Mouse (Mus musculus) midbrain, postnatal 0 days (tissue): ENCODE results near the gene Lep. TPM values are rescaled to one million over a fixed set of nuclear protein-coding genes. Genes with fewer than 3 reads are reported as not detected.

Experiments
- ATAC-seq: fragments of 200-750 bp; cut with Nextera tagmentation; 2 replicates; pipeline ENCODE4 v1.8.0; 2017; ENCODE audit warnings: moderate number of reproducible peaks, mild to moderate bottlenecking, moderate TSS enrichment, moderate library complexity; ENCODE audit not compliant: low FRiP score
- DNase-seq: peaks from one replicate; pipeline ENCODE4 v3.0.0-alpha.2; 2015; ENCODE audit warnings: low spot score
- H3K27ac ChIP-seq: fragments of 300-500 bp; sonication (generic); 2 replicates; pipeline ENCODE4 v1.5.1; 2014; ENCODE audit warnings: low read depth, mild to moderate bottlenecking, low read length, mixed read lengths
- H3K27me3 ChIP-seq: fragments of 300-500 bp; sonication (generic); 2 replicates; pipeline ENCODE4 v1.6.1; 2014; ENCODE audit warnings: low read length, control low read depth, mixed read lengths; ENCODE audit not compliant: insufficient read depth
- H3K36me3 ChIP-seq: fragments of 300-500 bp; sonication (generic); 2 replicates; pipeline ENCODE4 v1.6.1; 2014; ENCODE audit warnings: low read length, control low read depth, mixed read lengths; ENCODE audit not compliant: insufficient read depth
- H3K4me1 ChIP-seq: fragments of 300-500 bp; sonication (generic); 2 replicates; pipeline ENCODE4 v1.6.1; 2014; ENCODE audit warnings: mild to moderate bottlenecking, control low read depth, antibody characterized with exemption, low read length, mixed read lengths; ENCODE audit not compliant: insufficient read depth
- H3K4me2 ChIP-seq: fragments of 300-500 bp; sonication (generic); 2 replicates; pipeline ENCODE4 v1.6.1; 2014; ENCODE audit warnings: low read depth, mild to moderate bottlenecking, low read length, mixed read lengths; ENCODE audit not compliant: poor library complexity, severe bottlenecking
- H3K4me3 ChIP-seq: fragments of 300-500 bp; sonication (generic); 2 replicates; pipeline ENCODE4 v1.5.1; 2014; ENCODE audit warnings: low read depth, mild to moderate bottlenecking, low read length, moderate library complexity
- H3K9ac ChIP-seq: fragments of 300-500 bp; sonication (generic); replicated peaks from 2 replicates; pipeline ENCODE4 v1.6.1; 2014; ENCODE audit warnings: mild to moderate bottlenecking, low read length, moderate library complexity, mixed read lengths; ENCODE audit not compliant: poor library complexity, severe bottlenecking
- H3K9me3 ChIP-seq: fragments of 300-500 bp; sonication (generic); 2 replicates; pipeline ENCODE4 v1.6.1; 2016; ENCODE audit warnings: low read length, control low read depth
- CTCF ChIP-seq: IDR thresholded peaks from 2 replicates; pipeline ENCODE4 v1.5.1; 2016; ENCODE audit warnings: antibody characterized with exemption, mild to moderate bottlenecking
- WGBS: fragments of 180-500 bp; shearing (Covaris S2); extraction: QIAGEN DNeasy Blood & Tissue Kit; methylation state at CpG from one replicate; pipeline ENCODE4 v1.1.7; 2014; 5-methylcytosine and 5-hydroxymethylcytosine counted together
- polyA plus RNA-seq: library from polyadenylated mRNA; unstranded; fragments of >200 nt; fragmentation: Nextera tagmentation; extraction: Ambion mirVana; gene quantifications from 2 replicates; pipeline ENCODE4 v1.2.1, GENCODE M21; 2015
- total RNA-seq: library from RNA; depleted of rRNA; stranded (reverse); fragments of >200 nt; gene quantifications from 2 replicates; pipeline ENCODE4 v1.2.3, GENCODE M21; 2014

Gene Lep
- total and polyA plus RNA-seq, 2 experiments from 2014 or later, result not detected

DNA sequence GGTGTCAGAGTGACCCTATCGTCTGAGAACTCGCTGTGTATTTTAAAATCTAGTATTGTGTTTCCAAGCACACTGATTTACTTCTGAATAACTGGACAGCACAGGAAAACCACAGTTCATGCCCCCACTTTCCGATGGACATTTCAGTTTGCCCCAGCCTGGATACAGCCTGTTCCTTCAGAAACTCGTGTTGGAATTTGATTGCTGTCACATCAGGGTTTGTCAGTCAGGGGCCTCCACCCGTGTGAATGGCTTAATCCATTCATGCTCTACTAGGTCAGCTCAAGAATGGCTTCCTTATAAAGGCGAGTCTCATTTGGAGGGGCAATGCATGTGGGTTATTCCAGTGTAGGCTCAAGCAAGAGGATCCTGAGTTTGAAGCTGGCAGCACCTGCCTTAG lies 33.3 kb upstream of the Lep start:
- WGBS, result 22% methylated on average over 6 of the region's 6 CpGs
- DNase-seq, result no peak
- no peaks in the 10 kb centered on the region for H3K36me3 ChIP-seq
- no peak overlapping the region for H3K27ac ChIP-seq
- no peak for TF ChIP-seq CTCF
- no peaks in the 10 kb centered on the region for H3K4me1 ChIP-seq
- H3K9ac ChIP-seq, result no peak overlapping the region
- H3K9me3 ChIP-seq, result no peaks in the 10 kb centered on the region
- no peak overlapping the region for H3K4me3 ChIP-seq
- peaks cover 8% of the 10 kb centered on the region; the same call in 1 of the 2 replicates for H3K27me3 ChIP-seq
- H3K4me2 ChIP-seq, result no peak overlapping the region
- no peak for ATAC-seq

DNA sequence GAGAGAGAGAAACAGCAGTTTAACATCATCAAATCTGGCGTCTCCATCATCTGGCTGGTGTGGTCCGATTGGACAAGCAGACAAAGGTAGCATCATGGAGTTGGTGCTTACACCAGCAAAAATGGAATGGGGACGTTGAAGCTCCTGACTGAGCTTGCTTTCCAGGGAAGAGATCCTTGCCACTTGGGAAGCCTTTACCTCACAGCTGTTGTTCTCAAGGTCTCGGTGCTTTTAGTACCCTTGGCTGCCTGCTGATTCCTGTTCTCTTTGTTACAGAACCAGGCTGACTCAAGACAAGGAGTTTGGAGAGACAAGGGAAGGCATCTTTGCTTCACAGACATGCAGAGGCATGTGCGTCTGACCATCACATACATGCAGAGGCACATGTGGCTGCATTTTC lies 31.9 kb upstream of the Lep start:
- H3K4me1 ChIP-seq, result no peaks in the 10 kb centered on the region
- peaks cover 8% of the 10 kb centered on the region; the same call in 1 of the 2 replicates for H3K27me3 ChIP-seq
- no peak overlapping the region for H3K4me3 ChIP-seq
- 68% methylated on average over 5 of the region's 5 CpGs for WGBS
- H3K9me3 ChIP-seq, result no peaks in the 10 kb centered on the region
- H3K36me3 ChIP-seq, result no peaks in the 10 kb centered on the region
- no peak overlapping the region for H3K9ac ChIP-seq
- H3K4me2 ChIP-seq, result no peak overlapping the region
- DNase-seq (no peak), ATAC-seq (no peak)
- no peak for TF ChIP-seq CTCF
- H3K27ac ChIP-seq, result no peak overlapping the region

DNA sequence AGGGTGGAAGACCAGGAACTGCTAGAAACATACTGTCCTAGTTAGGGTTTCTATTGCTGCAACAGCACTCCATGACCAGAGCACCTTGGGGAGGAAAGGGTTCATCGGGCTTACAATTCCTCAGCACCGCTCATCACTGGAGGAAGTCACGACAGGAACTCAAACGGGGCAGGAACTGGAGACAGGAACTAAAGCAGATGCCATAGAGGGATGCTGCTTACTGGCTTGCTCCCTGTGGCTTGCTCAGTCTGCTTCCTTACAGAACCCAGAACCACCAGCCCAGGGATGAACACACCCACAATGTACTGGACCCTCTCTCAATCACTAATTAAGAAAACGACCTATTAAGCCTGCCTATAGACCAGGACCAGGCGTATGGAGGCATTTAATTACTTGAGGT lies 30.5 kb upstream of the Lep start:
- peaks cover 8% of the 10 kb centered on the region; the same call in 1 of the 2 replicates for H3K27me3 ChIP-seq
- 85% methylated on average over 6 of the region's 6 CpGs for WGBS
- H3K4me3 ChIP-seq, result no peak overlapping the region
- no peak overlapping the region for H3K4me2 ChIP-seq
- no peak for DNase-seq
- no peak for TF ChIP-seq CTCF
- H3K36me3 ChIP-seq, result no peaks in the 10 kb centered on the region
- H3K4me1 ChIP-seq, result no peaks in the 10 kb centered on the region
- no peak for ATAC-seq
- H3K27ac ChIP-seq, result no peak overlapping the region
- H3K9me3 ChIP-seq, result no peaks in the 10 kb centered on the region
- no peak overlapping the region for H3K9ac ChIP-seq

DNA sequence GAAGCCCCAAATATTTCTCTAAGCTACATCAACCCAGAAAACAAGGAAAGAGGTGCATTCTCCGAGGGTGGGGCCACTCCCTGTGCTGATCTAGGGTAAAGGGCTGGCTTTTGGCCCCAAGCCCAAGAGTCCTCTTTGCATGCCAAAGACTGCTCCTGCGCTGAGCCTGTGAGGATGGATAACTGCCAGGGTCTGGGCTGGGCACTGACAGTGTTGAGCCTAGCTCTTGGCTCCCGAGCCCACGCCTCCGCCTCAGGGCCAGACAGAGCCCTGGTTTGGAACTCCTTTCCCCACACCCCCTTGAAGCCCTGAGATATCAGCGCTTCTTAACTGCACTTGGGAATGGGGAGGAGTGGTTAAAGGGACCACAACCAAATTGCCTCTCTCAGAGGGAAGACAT lies 28.8 kb upstream of the Lep start:
- H3K27ac ChIP-seq, result no peak overlapping the region
- no peak overlapping the region for H3K4me3 ChIP-seq
- H3K4me2 ChIP-seq, result no peak overlapping the region
- 53% methylated on average over 6 of the region's 6 CpGs for WGBS
- no peak overlapping the region for H3K9ac ChIP-seq
- DNase-seq (peak; percentile 87), ATAC-seq (0 out of 2 replicates have a peak, but pooled peaks have one; percentile 38)
- H3K4me1 ChIP-seq, result no peaks in the 10 kb centered on the region
- no peaks in the 10 kb centered on the region for H3K36me3 ChIP-seq
- H3K27me3 ChIP-seq, result no peaks in the 10 kb centered on the region
- no peak for TF ChIP-seq CTCF
- no peaks in the 10 kb centered on the region for H3K9me3 ChIP-seq

DNA sequence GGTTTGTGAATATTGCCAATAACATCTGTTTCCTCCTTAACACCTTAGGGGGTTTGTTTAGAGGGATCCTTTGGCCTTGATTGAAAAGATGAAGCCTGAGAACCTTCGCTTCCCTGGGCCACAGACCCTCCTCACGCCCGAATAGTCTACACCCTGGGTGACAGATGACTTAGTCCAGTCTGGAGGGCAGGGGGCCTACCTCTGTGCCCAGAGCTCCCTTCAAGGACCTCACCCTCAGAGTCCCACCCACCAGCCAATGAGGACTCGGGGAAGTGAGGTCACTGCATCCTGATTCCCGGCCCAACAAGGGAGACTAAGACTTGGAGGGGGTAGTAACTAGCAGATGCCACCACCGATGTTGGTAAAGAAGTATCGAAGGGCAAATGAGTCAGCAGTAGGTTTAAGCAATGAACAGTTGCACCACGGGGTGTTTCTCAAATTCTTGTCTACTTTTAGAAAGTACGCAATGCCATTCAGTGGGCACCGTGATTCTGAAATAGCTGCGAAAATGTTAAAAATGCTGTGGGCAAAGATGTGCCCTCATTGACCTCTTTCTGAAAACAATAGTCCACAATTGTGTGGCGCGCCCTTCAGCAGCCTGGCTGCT lies 28.2 kb upstream of the Lep start:
- H3K27ac ChIP-seq, result no peak overlapping the region
- ATAC-seq (no peak), DNase-seq (no peak)
- TF ChIP-seq CTCF, result no peak
- 90% methylated on average over 13 of the region's 13 CpGs for WGBS
- no peak overlapping the region for H3K4me2 ChIP-seq
- no peaks in the 10 kb centered on the region for H3K4me1 ChIP-seq
- H3K9me3 ChIP-seq, result no peaks in the 10 kb centered on the region
- no peaks in the 10 kb centered on the region for H3K36me3 ChIP-seq
- no peak overlapping the region for H3K4me3 ChIP-seq
- H3K27me3 ChIP-seq, result no peaks in the 10 kb centered on the region
- no peak overlapping the region for H3K9ac ChIP-seq

DNA sequence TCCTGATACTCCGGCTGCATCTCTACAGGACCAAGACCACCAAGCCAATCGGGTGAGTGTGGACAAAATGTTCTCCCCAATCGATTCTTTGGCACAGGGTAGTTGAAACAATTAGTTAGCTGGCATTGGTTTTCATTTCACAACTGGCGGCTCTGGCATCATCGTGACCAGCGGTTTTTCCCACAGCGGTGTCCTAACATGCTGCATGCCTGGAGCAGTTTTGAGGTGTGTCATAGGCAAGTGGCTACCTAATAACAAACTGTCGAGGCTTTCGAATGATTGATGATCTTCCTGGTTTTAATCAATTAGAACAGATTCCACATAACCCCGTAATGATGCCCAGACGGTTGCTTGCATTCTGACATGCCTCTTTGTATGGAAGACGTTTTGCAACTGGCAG lies 27.6 kb upstream of the Lep start:
- TF ChIP-seq CTCF, result no peak
- Histone ChIP-seq H3K4me3 (no peak overlapping the region), H3K27ac (no peak overlapping the region), H3K9me3 (no peaks in the 10 kb centered on the region), H3K4me2 (no peak overlapping the region), H3K9ac (no peak overlapping the region), H3K27me3 (no peaks in the 10 kb centered on the region), H3K4me1 (no peaks in the 10 kb centered on the region), H3K36me3 (no peaks in the 10 kb centered on the region)
- WGBS, result 90% methylated on average over 12 of the region's 12 CpGs
- ATAC-seq, result no peak
- DNase-seq, result no peak
